Mouse (Mus musculus) lung, postnatal 0 days (tissue): ENCODE data around the gene Dnajc14. TPM values are rescaled to one million over a fixed set of nuclear protein-coding genes. Genes with fewer than 3 reads are reported as not detected.

Source experiments
- ATAC-seq: fragments of 200-750 bp; cut with Nextera tagmentation; 2 replicates; pipeline ENCODE4 v1.8.0; 2017; ENCODE audit warnings: moderate library complexity
- DNase-seq: peaks from one replicate; pipeline ENCODE4 v3.0.0-alpha.2; 2016; ENCODE audit warnings: low spot score
- H3K27ac ChIP-seq: fragments of 300-500 bp; sonication (generic); 2 replicates; pipeline ENCODE4 v1.5.1; 2014; ENCODE audit warnings: antibody characterized with exemption, mild to moderate bottlenecking, low read length, mixed read lengths
- H3K27me3 ChIP-seq: fragments of 300-500 bp; sonication (generic); replicated peaks from 2 replicates; pipeline ENCODE4 v1.6.1; 2014; ENCODE audit warnings: low read length, mixed read lengths; ENCODE audit not compliant: insufficient read depth
- H3K36me3 ChIP-seq: fragments of 300-500 bp; sonication (generic); 2 replicates; pipeline ENCODE4 v1.6.1; 2014; ENCODE audit warnings: low read length, mixed read lengths; ENCODE audit not compliant: insufficient read depth
- H3K4me1 ChIP-seq: fragments of 300-500 bp; sonication (generic); 2 replicates; pipeline ENCODE4 v1.6.1; 2014; ENCODE audit warnings: antibody characterized with exemption, low read depth, low read length, mixed read lengths; ENCODE audit not compliant: insufficient read depth
- H3K4me2 ChIP-seq: fragments of 300-500 bp; sonication (generic); replicated peaks from 2 replicates; pipeline ENCODE4 v1.6.1; 2014; ENCODE audit warnings: low read depth, mild to moderate bottlenecking, low read length, moderate library complexity, mixed read lengths
- H3K4me3 ChIP-seq: fragments of 300-500 bp; sonication (generic); 2 replicates; pipeline ENCODE4 v1.5.1; 2014; ENCODE audit warnings: low read depth, low read length
- H3K9ac ChIP-seq: fragments of 300-500 bp; sonication (generic); replicated peaks from 2 replicates; pipeline ENCODE4 v1.6.1; 2014; ENCODE audit warnings: low read depth, mild to moderate bottlenecking
- H3K9me3 ChIP-seq: fragments of 300-500 bp; sonication (generic); 2 replicates; pipeline ENCODE4 v1.6.1; 2016; ENCODE audit warnings: low read length, mixed read lengths
- CTCF ChIP-seq: IDR thresholded peaks from 2 replicates; pipeline ENCODE4 v1.5.1; 2016; ENCODE audit warnings: antibody characterized with exemption, mild to moderate bottlenecking
- EP300 ChIP-seq: IDR thresholded peaks from 2 replicates; pipeline ENCODE4 v1.6.1; 2016; ENCODE audit warnings: antibody characterized with exemption, mild to moderate bottlenecking, control low read depth
- whole genome bisulfite sequencing: fragments of 180-500 bp; shearing (Covaris S2); extraction: QIAGEN DNeasy Blood & Tissue Kit; methylation state at CpG from one replicate; pipeline ENCODE4 v1.1.7; 2014; 5-methylcytosine and 5-hydroxymethylcytosine counted together
- polyA plus RNA-seq: library from polyadenylated mRNA; unstranded; fragments of >200 nt; fragmentation: Nextera tagmentation; extraction: Ambion mirVana; gene quantifications from 2 replicates; pipeline ENCODE4 v1.2.1, GENCODE M21; 2015

The Dnajc14 gene
- polyA plus RNA-seq, 1 experiment from 2014 or later: 44.0 TPM

DNA sequence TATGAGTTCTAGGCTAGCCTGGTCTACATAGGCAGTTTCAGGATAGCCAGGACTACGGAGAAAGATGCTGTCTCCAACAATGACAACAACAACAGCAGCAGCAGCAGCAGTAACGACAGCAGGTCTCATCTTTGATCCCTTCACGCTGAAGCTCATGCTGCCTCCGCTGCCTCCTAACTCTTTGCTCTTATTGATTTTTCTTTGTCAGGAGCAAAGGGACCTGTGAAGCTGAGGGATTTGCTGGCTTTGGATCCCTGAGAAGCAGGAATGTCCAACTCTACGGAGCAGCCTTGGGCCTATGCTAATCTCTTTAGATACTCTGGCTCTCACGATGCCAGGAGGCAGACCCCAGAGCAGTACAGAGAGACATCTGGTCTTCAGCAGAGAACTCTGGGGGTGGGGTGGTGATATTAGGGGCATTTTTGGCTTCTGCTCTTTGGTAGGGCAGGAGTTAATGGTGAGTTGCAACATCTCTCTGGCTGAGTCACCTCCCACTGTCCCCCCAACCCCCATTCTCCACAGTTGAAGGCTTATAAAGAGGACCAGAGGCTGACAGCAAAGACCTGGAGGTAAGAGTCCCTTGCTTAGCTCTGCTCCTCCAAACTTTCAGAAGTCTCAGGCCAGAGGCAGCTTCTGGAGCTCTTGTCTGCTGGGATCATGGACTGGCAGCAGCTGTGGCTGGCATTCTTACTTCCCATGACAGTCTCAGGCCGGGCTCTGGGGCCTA, 13.3 kb upstream of the Dnajc14 start, which contains the start of gene Mmp19:
Gene Mmp19, plus strand, starts transcription at position 513 of the 727 bp plus-strand sequence.
- peak; percentile 67 for ATAC-seq
- Histone ChIP-seq H3K27me3 (no peaks in the 10 kb centered on the region), H3K4me1 (no peaks in the 10 kb centered on the region), H3K4me2 (peak within 1 kb of the TSS; percentile 42), H3K4me3 (peak within 1 kb of the TSS; percentile 27), H3K36me3 (no peaks in the 10 kb centered on the region), H3K27ac (peak within 1 kb of the TSS; percentile 69), H3K9me3 (no peaks in the 10 kb centered on the region), H3K9ac (0 out of 2 replicates have a peak within 1 kb of the TSS, but pooled peaks have one; percentile 5)
- TF ChIP-seq CTCF (no peak), EP300 (no peak)
- DNase-seq: peak; percentile 58
- 65% methylated on average over 7 of the region's 7 CpGs for WGBS

DNA sequence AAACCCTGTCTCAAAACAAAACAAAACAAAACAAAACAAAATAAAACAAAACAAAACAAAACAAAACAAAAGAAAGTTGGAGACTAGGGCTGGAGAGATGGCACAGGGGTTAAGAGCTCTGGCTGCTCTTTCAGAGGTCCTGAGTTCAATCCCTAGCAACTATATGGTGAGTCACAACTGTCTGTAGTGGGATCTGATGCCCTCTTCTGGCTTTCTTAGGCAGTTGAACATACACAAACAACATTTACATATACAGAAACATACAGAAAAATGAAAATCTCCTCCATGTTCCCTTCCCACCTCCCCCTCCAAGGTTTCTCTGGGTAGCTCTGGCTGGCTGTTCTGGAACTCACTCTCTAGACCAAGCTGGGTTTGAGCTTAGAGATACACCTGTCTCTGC, 11.8 kb upstream of the Dnajc14 start:
- no peak overlapping the region for H3K4me2 ChIP-seq
- no peaks in the 10 kb centered on the region for H3K9me3 ChIP-seq
- H3K36me3 ChIP-seq: no peaks in the 10 kb centered on the region
- no peak for ATAC-seq
- no peaks in the 10 kb centered on the region for H3K27me3 ChIP-seq
- no peak overlapping the region for H3K27ac ChIP-seq
- H3K4me1 ChIP-seq: no peaks in the 10 kb centered on the region
- no peak overlapping the region for H3K4me3 ChIP-seq
- TF ChIP-seq EP300 (no peak), CTCF (peak; percentile 36)
- H3K9ac ChIP-seq: no peak overlapping the region
- no peak for DNase-seq

DNA sequence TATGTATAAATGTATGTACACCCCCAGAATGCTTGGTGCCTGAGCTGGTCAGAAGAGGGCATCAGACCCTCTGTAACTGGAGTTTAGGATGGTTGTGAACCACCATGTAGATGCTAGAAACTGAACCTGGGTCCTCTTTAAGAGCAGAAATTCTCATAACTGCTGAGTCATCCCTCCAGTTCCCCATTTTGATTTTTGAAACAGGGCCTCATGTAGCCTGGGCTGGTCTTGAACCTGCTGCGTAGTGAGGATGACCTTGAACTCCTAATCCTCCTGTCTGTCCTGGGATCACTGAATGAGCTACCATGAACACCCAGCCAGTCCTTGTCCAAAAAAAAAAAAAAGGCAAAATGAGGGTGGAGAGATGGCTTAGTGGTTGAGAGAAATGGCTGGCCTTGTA, 10.6 kb upstream of the Dnajc14 start:
- H3K36me3 ChIP-seq: no peaks in the 10 kb centered on the region
- WGBS: 88% methylated on average over 1 of the region's 1 CpGs
- no peaks in the 10 kb centered on the region for H3K4me1 ChIP-seq

DNA sequence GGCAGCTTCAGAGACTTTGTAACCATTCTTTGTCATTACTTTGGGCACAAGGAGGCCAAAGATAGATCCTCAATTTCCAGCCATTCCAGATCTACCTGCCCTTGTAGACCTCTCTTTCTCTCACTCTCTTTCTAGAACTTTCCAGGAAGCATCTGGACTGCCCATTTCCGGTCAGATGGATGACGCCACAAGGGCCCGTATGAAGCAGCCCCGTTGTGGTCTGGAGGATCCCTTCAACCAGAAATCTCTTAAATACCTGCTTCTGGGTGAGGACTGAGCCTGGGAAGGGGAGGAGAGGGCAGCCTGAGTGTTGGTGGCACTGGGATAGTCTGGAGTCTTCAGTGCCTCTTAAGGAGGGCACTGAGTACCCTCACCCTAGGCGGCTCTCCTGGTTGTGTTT, 9.5 kb upstream of the Dnajc14 start:
- Histone ChIP-seq H3K27ac (no peak overlapping the region), H3K9me3 (no peaks in the 10 kb centered on the region), H3K4me2 (no peak overlapping the region), H3K36me3 (no peaks in the 10 kb centered on the region), H3K9ac (no peak overlapping the region), H3K4me1 (no peaks in the 10 kb centered on the region), H3K27me3 (no peaks in the 10 kb centered on the region), H3K4me3 (no peak overlapping the region)
- 72% methylated on average over 5 of the region's 5 CpGs for WGBS
- ATAC-seq (no peak), DNase-seq (no peak)
- TF ChIP-seq EP300: no peak
- TF ChIP-seq CTCF: no peak

More for the DNA sequence above, 10.6 kb upstream of the Dnajc14 start:
- no peak overlapping the region for H3K4me2 ChIP-seq
- ATAC-seq (no peak), DNase-seq (no peak)
- no peaks in the 10 kb centered on the region for H3K27me3 ChIP-seq
- no peak overlapping the region for H3K27ac ChIP-seq
- no peak for TF ChIP-seq CTCF
- no peak overlapping the region for H3K9ac ChIP-seq
- no peaks in the 10 kb centered on the region for H3K9me3 ChIP-seq
- H3K4me3 ChIP-seq: no peak overlapping the region

DNA sequence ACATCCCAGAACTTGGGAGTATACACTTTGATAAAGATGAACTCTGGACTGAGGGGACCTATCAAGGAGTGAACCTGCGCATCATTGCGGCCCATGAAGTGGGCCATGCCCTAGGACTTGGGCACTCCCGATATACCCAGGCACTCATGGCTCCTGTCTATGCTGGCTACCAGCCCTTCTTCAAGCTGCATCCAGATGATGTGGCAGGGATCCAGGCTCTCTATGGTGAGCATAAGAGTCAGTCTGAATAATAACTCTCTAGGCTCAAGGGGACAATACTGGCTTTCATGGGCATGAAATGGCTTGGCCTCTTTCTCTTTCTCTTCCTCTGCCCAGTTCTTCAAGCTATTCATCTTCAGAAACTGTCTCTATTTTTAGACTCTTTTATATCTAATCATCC, 8.3 kb upstream of the Dnajc14 start:
- no peaks in the 10 kb centered on the region for H3K27me3 ChIP-seq
- no peaks in the 10 kb centered on the region for H3K4me1 ChIP-seq
- no peaks in the 10 kb centered on the region for H3K9me3 ChIP-seq
- H3K4me2 ChIP-seq: no peak overlapping the region
- DNase-seq: no peak
- no peak overlapping the region for H3K4me3 ChIP-seq
- peaks cover 4% of the 10 kb centered on the region; the same call in 1 of the 2 replicates for H3K36me3 ChIP-seq
- WGBS: 95% methylated on average over 3 of the region's 3 CpGs
- no peak overlapping the region for H3K27ac ChIP-seq
- TF ChIP-seq CTCF (no peak), EP300 (no peak)
- ATAC-seq: no peak
- no peak overlapping the region for H3K9ac ChIP-seq

DNA sequence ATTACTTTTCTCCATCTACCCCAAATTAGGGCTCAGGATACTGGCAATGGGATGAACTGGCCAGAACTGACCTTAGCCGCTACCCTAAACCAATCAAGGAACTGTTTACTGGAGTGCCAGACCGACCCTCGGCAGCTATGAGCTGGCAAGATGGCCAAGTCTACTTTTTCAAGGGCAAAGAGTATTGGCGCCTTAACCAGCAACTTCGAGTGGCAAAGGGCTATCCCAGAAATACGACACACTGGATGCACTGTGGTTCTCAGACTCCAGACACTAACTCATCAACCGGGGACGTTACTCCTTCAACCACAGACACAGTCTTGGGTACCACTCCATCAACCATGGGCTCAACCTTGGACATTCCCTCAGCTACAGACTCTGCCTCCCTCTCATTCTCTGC, 5.2 kb upstream of the Dnajc14 start:
- Histone ChIP-seq H3K4me1 (peaks cover 8% of the 10 kb centered on the region; the same call in 1 of the 2 replicates), H3K27ac (no peak overlapping the region)
- no peak for DNase-seq

More for the DNA sequence above, 5.2 kb upstream of the Dnajc14 start:
- ATAC-seq: no peak
- H3K27me3 ChIP-seq: no peaks in the 10 kb centered on the region
- no peak overlapping the region for H3K9ac ChIP-seq
- H3K4me2 ChIP-seq: no peak overlapping the region
- no peaks in the 10 kb centered on the region for H3K9me3 ChIP-seq
- 88% methylated on average over 8 of the region's 8 CpGs for WGBS
- no peak overlapping the region for H3K4me3 ChIP-seq
- TF ChIP-seq EP300 (no peak), CTCF (no peak)
- peaks cover 10% of the 10 kb centered on the region; the same call in 1 of the 2 replicates for H3K36me3 ChIP-seq
